Mouse (Mus musculus) heart, postnatal 0 days (tissue): ENCODE measurements around the gene Lrrc20.

Experiments
- CTCF ChIP-seq: IDR thresholded peaks from 2 replicates; pipeline ENCODE4 v1.5.1; 2016; ENCODE audit warnings: antibody characterized with exemption, control low read depth, low read depth
- EP300 ChIP-seq: IDR thresholded peaks from 2 replicates; pipeline ENCODE4 v1.6.1; 2016; ENCODE audit warnings: antibody characterized with exemption, low read depth

DNA sequence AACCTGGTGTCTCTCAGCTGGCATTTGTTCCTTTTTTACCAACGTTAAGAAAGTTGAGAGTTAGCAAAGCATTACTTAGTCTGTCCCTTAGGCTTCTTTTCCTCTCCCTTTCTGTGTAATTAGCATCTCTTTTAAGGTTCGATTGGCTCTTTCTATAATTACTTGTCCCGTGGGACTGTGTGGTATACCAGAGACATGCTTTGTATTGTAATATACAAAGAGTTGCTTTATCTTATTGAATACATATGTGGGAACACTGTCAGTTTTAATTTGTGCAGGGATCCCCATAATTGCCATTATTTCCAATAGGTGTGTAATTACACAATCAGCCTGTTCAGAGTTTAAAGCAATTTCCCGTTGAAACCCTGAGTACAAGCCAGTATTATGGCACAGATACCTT lies 62.8 kb downstream of the Lrrc20 start:
- TF ChIP-seq CTCF (no peak), EP300 (no peak)
